Mouse (Mus musculus) kidney, adult 11 months (tissue): ENCODE data around the gene Olfr796.

Experiments
- DNase-seq: peaks from one replicate; pipeline ENCODE4 v3.0.0; 2022

Gene Olfr796

GRCm38 (mm10) chr10:129612470-129612869 lies at the start of gene Olfr796:
Gene Olfr796 (minus strand): TSS chr10:129612570.
- DNase-seq, result no peak

GRCm38 (mm10) chr10:129657394-129657793 lies 45.0 kb upstream of the Olfr796 start, which contains the start of gene Olfr800:
Gene Olfr800 (plus strand): TSS chr10:129657694.
- DNase-seq, result no peak

- DNase-seq, result no peak
These were observed 39.4 kb upstream of the Olfr796 start for GRCm38 (mm10) chr10:129651763-129652162.

GRCm38 (mm10) chr10:129637184-129637583 lies 24.8 kb upstream of the Olfr796 start, which contains the start of gene Olfr799:
Gene Olfr799 (plus strand): TSS chr10:129637484.
- no peak for DNase-seq

- DNase-seq, result no peak
These were observed 15.5 kb upstream of the Olfr796 start, which contains the start of gene Olfr798 for GRCm38 (mm10) chr10:129627834-129628233. Gene Olfr798 (minus strand): TSS chr10:129627934.

- DNase-seq, result no peak
These were observed 10.9 kb upstream of the Olfr796 start for GRCm38 (mm10) chr10:129623251-129623650.

- no peak for DNase-seq
These were observed 9.4 kb upstream of the Olfr796 start for GRCm38 (mm10) chr10:129621724-129622123.

- DNase-seq, result no peak
These were observed 35.3 kb downstream of the Olfr796 start for GRCm38 (mm10) chr10:129577066-129577465.

- DNase-seq, result no peak
These were observed 45.0 kb downstream of the Olfr796 start, which contains the start of gene Olfr794 for GRCm38 (mm10) chr10:129567355-129567754. Gene Olfr794 (plus strand): TSS chr10:129567655.
